Mouse (Mus musculus): Measurements from ENCODE around the gene Chfr.
"Not testable (repeated sequence)": the region's sequence is repeated elsewhere in the genome, so short reads cannot be mapped to it uniquely, and the experiment has no call there.

Chfr gene

GRCm38 (mm10) chr5:110108305-110108628, 27.4 kb upstream of the Chfr start:
- no peak for DNase-seq (ENCODE audit: low read depth, low spot score)

GRCm38 (mm10) chr5:110109991-110110441, 25.6 kb upstream of the Chfr start, which contains the start of gene Zfp605:
Gene Zfp605, plus strand, starts transcription at chr5:110110092.
- peak; percentile 69 for DNase-seq (ENCODE audit: low read depth, low spot score)

- not testable (repeated sequence) for DNase-seq (ENCODE audit: low read depth, low spot score)
Observed at GRCm38 (mm10) chr5:110122380-110122779, 13.3 kb upstream of the Chfr start.

- DNase-seq (ENCODE audit: low read depth, low spot score): no peak
Observed at GRCm38 (mm10) chr5:110136087-110136464, 434 bp downstream of the Chfr start.

- DNase-seq (ENCODE audit: low read depth, low spot score): no peak
Observed at GRCm38 (mm10) chr5:110137816-110138215, 2.2 kb downstream of the Chfr start.

- DNase-seq (ENCODE audit: low read depth, low spot score): no peak
Observed at GRCm38 (mm10) chr5:110139325-110139724, 3.7 kb downstream of the Chfr start.

- no peak for DNase-seq (ENCODE audit: low read depth, low spot score)
Observed at GRCm38 (mm10) chr5:110140424-110140823, 4.8 kb downstream of the Chfr start.

GRCm38 (mm10) chr5:110142309-110142708, 6.7 kb downstream of the Chfr start:
- DNase-seq (ENCODE audit: low read depth, low spot score): no peak

GRCm38 (mm10) chr5:110143007-110143406, 7.4 kb downstream of the Chfr start:
- no peak for DNase-seq (ENCODE audit: low read depth, low spot score)

GRCm38 (mm10) chr5:110169374-110169773, 33.7 kb downstream of the Chfr start:
- DNase-seq (ENCODE audit: low read depth, low spot score): no peak

GRCm38 (mm10) chr5:110176362-110177020, 40.8 kb downstream of the Chfr start, which contains the start of gene Golga3:
Gene Golga3, plus strand, starts transcription at chr5:110176701.
- peak; percentile 89 for DNase-seq (ENCODE audit: low read depth, low spot score)

GRCm38 (mm10) chr5:110177021-110177420, 41.4 kb downstream of the Chfr start:
- peak; percentile 15 for DNase-seq (ENCODE audit: low read depth, low spot score)

GRCm38 (mm10) chr5:110178628-110179027, 43.0 kb downstream of the Chfr start:
- DNase-seq (ENCODE audit: low read depth, low spot score): no peak

- no peak for DNase-seq (ENCODE audit: low read depth, low spot score)
Observed at GRCm38 (mm10) chr5:110181716-110182115, 46.1 kb downstream of the Chfr start.

GRCm38 (mm10) chr5:110203164-110203895, 67.7 kb downstream of the Chfr start:
- DNase-seq (ENCODE audit: low read depth, low spot score): no peak

GRCm38 (mm10) chr5:110204777-110205176, 69.1 kb downstream of the Chfr start:
- no peak for DNase-seq (ENCODE audit: low read depth, low spot score)

GRCm38 (mm10) chr5:110211312-110211711, 75.7 kb downstream of the Chfr start:
- no peak for DNase-seq (ENCODE audit: low read depth, low spot score)

- DNase-seq (ENCODE audit: low read depth, low spot score): no peak
Observed at GRCm38 (mm10) chr5:110216780-110217179, 81.1 kb downstream of the Chfr start.

- DNase-seq (ENCODE audit: low read depth, low spot score): no peak
Observed at GRCm38 (mm10) chr5:110220331-110220730, 84.7 kb downstream of the Chfr start.
